Mouse (Mus musculus): ENCODE measurements around the gene Itprid2. TPM values are rescaled to one million over a fixed set of nuclear protein-coding genes. Genes with fewer than 3 reads are reported as not detected.
A peak's percentile ranks its signal among the peaks of the same experiment; 100 is the strongest.
"Not testable (repeated sequence)": the region's sequence is repeated elsewhere in the genome, so short reads cannot be mapped to it uniquely, and the experiment has no call there.

Itprid2 gene
- 4.1 and 4.5 TPM in 2 replicates for polyA plus RNA-seq (2015; fragmentation: Nextera tagmentation; extraction: Ambion mirVana)

DNA sequence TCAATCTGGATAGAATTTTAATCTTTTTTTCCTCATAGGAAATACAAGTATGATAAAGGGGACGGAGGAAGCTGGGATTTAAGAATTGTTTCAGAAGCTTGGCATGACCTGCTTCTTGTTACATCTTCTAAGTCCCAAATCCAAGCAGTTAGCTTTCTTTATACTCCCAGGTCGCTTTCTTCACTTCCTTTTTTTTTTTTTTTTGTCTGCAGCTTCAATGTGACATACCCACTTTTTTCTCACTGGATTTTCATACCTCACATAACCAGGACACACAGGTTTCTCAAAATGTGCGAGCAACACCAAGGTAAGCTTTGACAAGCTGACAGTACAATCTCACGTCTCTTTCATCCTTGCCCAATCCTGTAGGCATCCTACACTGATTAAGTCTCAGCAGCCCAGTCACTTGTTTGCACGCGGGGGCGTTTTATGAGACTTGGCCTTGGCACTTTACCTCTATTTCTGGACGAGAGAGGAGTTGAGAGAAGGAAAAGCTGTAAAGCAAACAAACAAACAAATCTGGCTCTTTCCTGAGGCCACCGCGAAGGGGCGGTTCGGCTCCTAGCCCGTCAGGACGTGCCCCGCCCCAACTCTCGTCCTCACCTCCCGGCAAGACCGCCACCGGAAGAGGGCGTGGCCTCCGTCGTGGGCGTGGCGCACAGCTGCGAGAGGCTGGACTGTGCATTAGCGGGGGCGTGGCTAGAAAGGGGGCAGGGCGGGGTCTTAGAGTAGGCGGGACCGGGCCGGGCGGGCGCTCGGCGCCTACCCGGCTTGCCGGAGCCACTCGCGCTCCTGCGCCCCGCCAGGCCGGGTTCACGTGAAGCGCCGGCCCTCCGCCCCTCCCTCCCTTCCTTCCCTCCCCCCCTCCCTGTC is at the start of gene Itprid2:
Itprid2 (plus strand) TSS at position 825 of the 873 bp plus-strand sequence.
- Histone ChIP-seq H3K27ac (peak within 1 kb of the TSS; percentile 86), H3K4me3 (peak within 1 kb of the TSS; percentile 85), H3K36me3 (no peaks in the 10 kb centered on the region), H3K4me1 (replicated peaks) (peaks cover 16% of the 10 kb centered on the region), H3K9ac (peak within 1 kb of the TSS; percentile 85), H3K4me2 (peak within 1 kb of the TSS; percentile 74), H3K27me3 (no peaks in the 10 kb centered on the region), H3K9me3 (no peaks in the 10 kb centered on the region)
- peak; percentile 99 for ATAC-seq (ENCODE audit: low FRiP score)
- 4% methylated on average over 42 of the region's 46 CpGs for WGBS

DNA sequence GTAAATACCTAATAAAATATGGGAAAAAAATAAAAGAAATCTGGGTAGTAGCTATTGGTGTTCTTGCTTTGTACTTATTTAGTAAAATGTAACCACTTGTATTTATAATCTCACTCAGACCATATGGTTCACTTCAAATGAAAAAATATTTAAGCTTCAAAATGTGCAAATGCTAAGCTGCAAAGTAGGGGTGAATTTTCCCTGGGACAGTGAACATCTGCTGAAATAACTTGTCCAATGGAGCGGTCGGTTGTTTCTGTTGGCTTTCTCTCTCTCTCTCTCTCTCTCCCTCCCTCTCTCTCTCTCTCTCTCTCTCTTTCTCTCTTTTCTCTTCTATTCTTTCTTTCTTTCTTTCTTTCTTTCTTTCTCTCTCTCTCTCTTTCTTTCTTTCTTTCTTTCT is 39.0 kb upstream of the Itprid2 start:
- Histone ChIP-seq H3K9ac (no peak overlapping the region), H3K4me2 (no peak overlapping the region), H3K36me3 (no peaks in the 10 kb centered on the region), H3K4me3 (no peak overlapping the region), H3K27me3 (no peaks in the 10 kb centered on the region), H3K9me3 (no peaks in the 10 kb centered on the region), H3K4me1 (replicated peaks) (no peaks in the 10 kb centered on the region), H3K27ac (no peak overlapping the region)
- WGBS, result 80% methylated on average over 2 of the region's 2 CpGs
- ATAC-seq (ENCODE audit: low FRiP score), result no peak

DNA sequence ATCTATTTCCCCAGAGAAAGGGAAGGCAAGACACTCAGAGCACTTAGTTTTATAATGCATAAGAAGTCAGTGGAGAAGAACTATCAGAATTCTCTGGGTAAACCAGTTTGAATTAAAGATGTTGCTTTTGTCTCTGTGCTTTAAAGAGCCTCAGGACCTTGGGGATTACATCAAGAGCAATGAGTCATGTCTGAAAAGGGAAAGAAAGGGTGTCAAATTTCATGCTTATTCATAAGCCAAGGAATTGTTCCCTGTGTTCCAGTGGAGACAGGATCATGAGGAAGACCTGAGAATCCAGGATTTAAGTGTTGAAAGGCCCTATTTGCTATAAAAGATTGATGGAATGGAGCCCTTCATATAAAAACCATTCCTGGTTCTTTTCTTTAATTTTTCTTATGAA is 38.1 kb upstream of the Itprid2 start:
- Histone ChIP-seq H3K27me3 (no peaks in the 10 kb centered on the region), H3K4me1 (replicated peaks) (peaks cover 5% of the 10 kb centered on the region; the same call in 1 of the 2 replicates), H3K27ac (no peak overlapping the region), H3K9me3 (no peaks in the 10 kb centered on the region), H3K9ac (no peak overlapping the region), H3K4me3 (no peak overlapping the region), H3K36me3 (no peaks in the 10 kb centered on the region), H3K4me2 (no peak overlapping the region)
- no peak for ATAC-seq (ENCODE audit: low FRiP score)

DNA sequence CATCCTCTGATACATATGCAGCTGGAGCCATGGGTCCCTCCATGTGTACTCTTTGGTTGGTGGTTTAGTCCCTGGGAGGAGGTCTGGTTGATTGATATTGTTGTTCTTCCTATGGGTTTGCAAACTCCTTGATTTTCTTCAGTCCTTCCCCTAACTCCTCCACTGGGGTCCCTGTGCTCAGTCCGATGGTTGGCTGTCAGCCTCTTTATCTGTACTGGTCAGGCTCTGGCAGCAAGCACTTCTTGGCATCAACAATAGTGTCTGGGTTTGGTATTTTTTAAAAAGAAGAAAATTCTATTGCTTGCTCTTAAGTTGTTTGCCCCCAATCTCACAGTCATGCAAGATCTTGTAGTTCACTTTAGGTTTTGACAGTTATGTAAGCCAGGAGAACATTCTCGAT is 34.0 kb upstream of the Itprid2 start:
- not testable (repeated sequence) for H3K4me2 ChIP-seq; H3K4me3 ChIP-seq; H3K27me3 ChIP-seq; ATAC-seq (ENCODE audit: low FRiP score); H3K36me3 ChIP-seq; H3K9ac ChIP-seq; H3K9me3 ChIP-seq; H3K4me1 ChIP-seq (replicated peaks)
- peak overlapping the region; percentile 40; the same call in 1 of the 2 replicates for H3K27ac ChIP-seq
- WGBS, result 69% methylated on average over 2 of the region's 2 CpGs

DNA sequence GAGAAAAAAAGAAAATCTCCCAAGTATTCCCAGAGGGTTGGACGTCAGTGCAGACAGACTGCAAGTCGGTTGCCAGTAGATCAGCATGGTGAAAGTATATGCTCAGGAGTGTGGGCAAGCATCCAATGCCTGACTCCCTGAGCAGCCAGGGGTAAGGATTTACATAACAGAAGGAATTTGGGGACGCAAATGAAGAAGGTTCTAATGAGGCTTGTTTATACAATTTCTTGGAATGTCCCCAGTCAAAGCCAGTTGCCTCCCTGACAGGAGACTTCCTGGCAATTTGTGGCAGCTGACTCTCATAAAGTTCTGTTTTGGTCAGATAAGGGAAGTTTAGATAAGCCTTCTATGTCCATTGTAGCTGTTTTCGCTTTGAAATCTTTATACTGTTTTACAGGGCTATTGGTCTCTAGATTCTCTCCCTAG is 33.4 kb upstream of the Itprid2 start:
- H3K27me3 ChIP-seq, result no peaks in the 10 kb centered on the region
- H3K27ac ChIP-seq, result peak overlapping the region; percentile 23; the same call in 1 of the 2 replicates
- H3K4me3 ChIP-seq, result no peak overlapping the region
- WGBS, result 33% methylated on average over 4 of the region's 4 CpGs
- no peak overlapping the region for H3K9ac ChIP-seq
- no peak for ATAC-seq (ENCODE audit: low FRiP score)
- H3K36me3 ChIP-seq, result no peaks in the 10 kb centered on the region
- H3K4me2 ChIP-seq, result no peak overlapping the region
- peaks cover 5% of the 10 kb centered on the region; the same call in 1 of the 2 replicates for H3K4me1 ChIP-seq (replicated peaks)
- H3K9me3 ChIP-seq, result no peaks in the 10 kb centered on the region

DNA sequence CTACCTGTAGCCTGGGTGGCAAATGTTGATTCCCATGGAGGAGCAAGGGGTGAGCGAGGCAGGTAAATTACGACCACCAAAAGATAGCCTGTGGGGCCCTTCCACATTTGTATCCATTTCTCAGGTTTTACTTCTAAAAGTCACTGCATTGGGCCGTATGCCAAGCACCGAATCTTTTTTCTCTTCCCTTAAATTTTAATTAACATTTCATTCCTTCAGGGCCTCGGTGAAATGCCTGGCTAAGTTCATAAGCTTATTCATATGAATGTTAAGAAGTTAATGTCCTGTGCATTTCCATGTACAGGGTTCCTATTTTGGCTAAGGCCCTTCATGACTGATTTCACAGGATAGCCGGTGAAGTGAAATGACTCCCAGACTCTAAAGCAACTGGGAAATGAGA is 32.8 kb upstream of the Itprid2 start:
- Histone ChIP-seq H3K9ac (no peak overlapping the region), H3K27me3 (no peaks in the 10 kb centered on the region), H3K4me1 (replicated peaks) (peaks cover 5% of the 10 kb centered on the region; the same call in 1 of the 2 replicates), H3K4me3 (no peak overlapping the region), H3K36me3 (no peaks in the 10 kb centered on the region), H3K27ac (no peak overlapping the region), H3K4me2 (no peak overlapping the region), H3K9me3 (no peaks in the 10 kb centered on the region)
- ATAC-seq (ENCODE audit: low FRiP score), result no peak
- WGBS, result 76% methylated on average over 6 of the region's 6 CpGs

DNA sequence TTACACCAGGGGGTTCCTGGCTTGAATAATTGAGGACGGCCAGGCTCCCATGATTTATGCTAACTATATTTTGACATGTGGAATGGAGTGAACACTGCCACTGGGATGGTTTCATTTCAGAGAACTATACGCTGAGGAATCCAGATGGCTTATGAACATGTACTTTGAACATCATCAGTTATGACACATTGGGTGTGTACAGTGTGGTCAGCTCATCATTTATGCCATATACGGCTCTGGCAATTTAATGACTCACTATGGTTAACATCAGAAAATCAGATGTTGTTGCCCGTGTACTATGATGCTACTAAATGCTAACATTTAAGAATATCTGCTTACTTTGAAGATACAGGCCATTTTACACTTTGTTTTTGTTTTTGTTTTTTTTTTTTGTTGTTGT is 31.8 kb upstream of the Itprid2 start:
- Histone ChIP-seq H3K27ac (no peak overlapping the region), H3K27me3 (no peaks in the 10 kb centered on the region), H3K4me3 (no peak overlapping the region), H3K4me2 (no peak overlapping the region), H3K36me3 (no peaks in the 10 kb centered on the region), H3K9me3 (no peaks in the 10 kb centered on the region), H3K9ac (no peak overlapping the region), H3K4me1 (replicated peaks) (peaks cover 5% of the 10 kb centered on the region; the same call in 1 of the 2 replicates)
- 85% methylated on average over 4 of the region's 4 CpGs for WGBS
- no peak for ATAC-seq (ENCODE audit: low FRiP score)

DNA sequence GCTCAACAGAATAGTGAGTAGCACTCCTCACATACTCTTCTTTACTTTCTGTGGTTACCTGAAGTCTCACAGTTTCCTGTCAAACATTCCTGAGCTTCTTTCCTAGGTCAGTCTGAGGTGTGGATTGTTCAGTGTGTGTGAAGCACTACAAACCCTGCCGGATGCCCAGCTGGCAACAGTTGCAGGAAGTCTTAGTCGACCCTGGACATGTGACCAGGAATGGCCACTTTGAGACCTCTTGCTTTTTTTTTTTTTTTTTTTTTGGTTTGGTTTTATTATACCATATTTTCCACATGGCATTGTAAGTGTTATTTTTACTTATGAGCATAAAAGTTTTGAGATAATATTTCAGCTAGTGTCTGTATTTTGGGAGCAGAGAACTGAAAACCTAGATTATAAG is 29.1 kb upstream of the Itprid2 start:
- H3K4me2 ChIP-seq, result no peak overlapping the region
- H3K9ac ChIP-seq, result no peak overlapping the region
- H3K9me3 ChIP-seq, result no peaks in the 10 kb centered on the region
- no peak overlapping the region for H3K4me3 ChIP-seq
- no peaks in the 10 kb centered on the region for H3K27me3 ChIP-seq
- no peaks in the 10 kb centered on the region for H3K36me3 ChIP-seq
- H3K4me1 ChIP-seq (replicated peaks), result peaks cover 5% of the 10 kb centered on the region; the same call in 1 of the 2 replicates
- no peak for ATAC-seq (ENCODE audit: low FRiP score)
- 75% methylated on average over 2 of the region's 2 CpGs for WGBS
- H3K27ac ChIP-seq, result no peak overlapping the region

DNA sequence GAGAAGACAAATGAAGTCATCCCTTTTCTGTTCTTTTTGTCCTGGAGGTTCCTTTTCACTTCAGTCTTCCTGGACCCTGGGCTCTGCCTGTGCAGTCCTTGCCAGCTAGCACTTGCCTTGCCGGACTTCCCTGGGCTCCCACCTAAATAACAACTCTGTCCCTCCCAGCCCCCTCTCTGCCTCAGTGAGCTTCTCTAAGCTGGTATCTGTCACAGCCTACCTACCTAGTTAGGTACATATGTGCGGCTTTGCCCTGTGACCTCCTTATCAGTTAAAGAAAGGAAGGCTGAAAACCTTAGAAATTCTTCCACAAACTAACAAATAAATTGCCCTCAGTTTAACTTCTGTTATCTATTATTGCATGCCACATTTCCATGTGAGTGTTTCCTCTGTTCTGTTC is 28.0 kb upstream of the Itprid2 start:
- no peak overlapping the region for H3K9ac ChIP-seq
- no peaks in the 10 kb centered on the region for H3K9me3 ChIP-seq
- WGBS, result 88% methylated on average over 2 of the region's 2 CpGs
- ATAC-seq (ENCODE audit: low FRiP score), result no peak
- H3K36me3 ChIP-seq, result no peaks in the 10 kb centered on the region
- no peaks in the 10 kb centered on the region for H3K27me3 ChIP-seq
- no peak overlapping the region for H3K4me3 ChIP-seq
- H3K4me1 ChIP-seq (replicated peaks), result no peaks in the 10 kb centered on the region
- no peak overlapping the region for H3K4me2 ChIP-seq
- H3K27ac ChIP-seq, result no peak overlapping the region

DNA sequence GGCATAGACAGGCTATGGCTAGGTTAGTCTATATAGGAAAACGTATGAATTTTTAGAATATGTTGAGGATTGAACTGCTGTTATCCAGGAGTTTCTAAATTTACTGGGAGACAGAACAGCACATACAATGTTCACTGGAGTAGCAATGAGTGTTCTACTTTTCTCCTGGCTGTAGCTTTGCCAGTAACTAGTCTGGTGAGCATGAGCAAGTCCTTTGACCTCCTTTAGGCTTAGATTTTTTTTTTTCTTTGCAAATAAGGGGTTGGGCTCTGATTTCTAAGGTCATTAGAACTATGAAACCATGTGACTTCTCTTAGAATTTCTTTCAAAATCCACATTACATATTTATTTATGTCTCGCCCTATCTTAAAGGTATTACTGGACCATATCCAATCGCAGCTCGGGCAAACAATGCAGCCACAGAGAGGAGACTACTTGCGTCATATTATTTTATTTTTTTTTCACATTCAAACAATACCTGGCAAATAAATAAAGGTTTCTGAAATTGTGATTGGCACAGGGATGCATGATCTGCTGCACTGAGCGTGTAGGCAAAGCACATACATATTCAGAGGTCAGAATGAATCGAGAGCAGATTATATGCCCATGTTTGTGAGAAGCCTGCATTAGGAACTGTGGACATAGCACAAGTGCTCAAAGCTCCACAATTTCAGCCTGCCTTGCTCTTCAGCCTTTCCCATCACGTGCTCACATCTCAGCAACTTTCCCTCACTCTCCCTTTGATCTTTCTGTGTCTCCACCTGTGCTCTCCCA is 26.7 kb upstream of the Itprid2 start:
- 86% methylated on average over 8 of the region's 8 CpGs for WGBS
- Histone ChIP-seq H3K4me3 (no peak overlapping the region), H3K4me1 (replicated peaks) (no peaks in the 10 kb centered on the region), H3K4me2 (no peak overlapping the region), H3K27ac (no peak overlapping the region), H3K36me3 (no peaks in the 10 kb centered on the region), H3K9ac (no peak overlapping the region), H3K9me3 (no peaks in the 10 kb centered on the region), H3K27me3 (no peaks in the 10 kb centered on the region)
- no peak for ATAC-seq (ENCODE audit: low FRiP score)

DNA sequence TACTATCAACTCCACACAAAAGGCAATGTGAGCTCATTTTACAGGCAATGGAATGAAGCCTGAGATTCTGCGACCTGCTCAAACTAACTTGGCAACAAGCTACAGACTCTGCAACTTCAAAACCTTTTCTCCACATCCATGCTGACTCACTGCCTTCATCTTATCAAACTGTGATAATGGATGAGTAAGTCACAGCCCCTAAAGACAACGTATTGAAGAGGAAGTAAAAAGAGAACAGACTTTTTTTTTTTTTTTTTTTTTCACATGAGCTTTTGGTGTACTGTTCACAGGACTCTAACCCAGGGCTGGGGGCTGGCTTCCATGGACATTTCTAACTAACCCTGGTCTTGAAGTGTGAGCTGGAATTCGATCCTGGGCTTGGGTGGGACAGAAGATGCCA is 24.3 kb upstream of the Itprid2 start:
- H3K4me2 ChIP-seq, result no peak overlapping the region
- H3K4me1 ChIP-seq (replicated peaks), result no peaks in the 10 kb centered on the region
- ATAC-seq (ENCODE audit: low FRiP score), result no peak
- H3K36me3 ChIP-seq, result no peaks in the 10 kb centered on the region
- H3K27ac ChIP-seq, result no peak overlapping the region
- no peak overlapping the region for H3K4me3 ChIP-seq
- WGBS, result 77% methylated on average over 3 of the region's 3 CpGs
- no peaks in the 10 kb centered on the region for H3K27me3 ChIP-seq
- no peaks in the 10 kb centered on the region for H3K9me3 ChIP-seq
- no peak overlapping the region for H3K9ac ChIP-seq

DNA sequence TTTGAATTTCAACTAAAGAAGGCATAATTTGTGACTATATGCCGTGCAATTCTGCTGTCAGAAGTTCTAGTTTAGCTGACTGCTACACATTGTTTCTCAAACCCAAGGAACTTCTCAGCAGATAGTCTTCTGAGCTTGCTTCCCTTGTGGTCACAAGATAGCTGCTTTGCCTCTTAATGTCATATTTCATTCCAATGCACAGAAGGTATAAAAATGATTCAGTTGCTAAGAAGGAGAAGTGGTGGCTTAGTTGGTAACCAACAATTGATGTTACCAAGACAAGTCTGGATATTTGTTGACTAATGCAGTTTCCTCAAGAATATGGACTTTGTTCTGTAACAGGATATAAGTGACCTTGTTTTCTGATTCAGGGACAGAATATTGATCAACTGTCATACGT is 17.0 kb upstream of the Itprid2 start:
- no peaks in the 10 kb centered on the region for H3K36me3 ChIP-seq
- no peaks in the 10 kb centered on the region for H3K4me1 ChIP-seq (replicated peaks)
- no peak overlapping the region for H3K27ac ChIP-seq
- no peak overlapping the region for H3K4me2 ChIP-seq
- WGBS, result 88% methylated on average over 2 of the region's 2 CpGs
- no peak overlapping the region for H3K9ac ChIP-seq
- H3K27me3 ChIP-seq, result no peaks in the 10 kb centered on the region
- ATAC-seq (ENCODE audit: low FRiP score), result no peak
- no peaks in the 10 kb centered on the region for H3K9me3 ChIP-seq
- H3K4me3 ChIP-seq, result no peak overlapping the region

All from hindbrain, embryonic 13.5 days (tissue).